Comparison of ENCODE assay signal across 13 mouse cellular contexts in genomic region chr8:77506539-77506938, GRCm38 (mm10).
"Had no signal": no experiment of that assay in that cellular context is flagged by ENCODE, and none has a peak within 500 bp of the region (broad histone marks: within the 10 kb centered on the region; RNA-seq: fewer than 3 reads in every experiment).

No protein-coding gene starts in this region.

- DNase-seq: kidney, postnatal 10 days; layer of hippocampus, postnatal 36 days; lung, embryonic 14.5 days; lung, postnatal 14 days; right cerebral cortex, adult 18-20 months; right cerebral cortex, postnatal 25 days; thymus, postnatal 14 days had no signal

- H3K4me3 ChIP-seq: hindbrain, embryonic 12.5 days; limb, embryonic 15.5 days; midbrain, embryonic 13.5 days had no signal

- H3K27ac ChIP-seq: hindbrain, embryonic 12.5 days; limb, embryonic 15.5 days; liver, embryonic 14.5 days; midbrain, embryonic 13.5 days had no signal

- H3K4me2 ChIP-seq: hindbrain, embryonic 12.5 days; limb, embryonic 15.5 days; lung, embryonic 14.5 days; midbrain, embryonic 13.5 days had no signal

- H3K9me3 ChIP-seq: hindbrain, embryonic 12.5 days; limb, embryonic 15.5 days; midbrain, embryonic 13.5 days had no signal

- H3K36me3 ChIP-seq: hindbrain, embryonic 12.5 days; limb, embryonic 15.5 days; midbrain, embryonic 13.5 days had no signal

- H3K4me1 ChIP-seq: midbrain, embryonic 13.5 days had no signal

- ATAC-seq: hindbrain, embryonic 16.5 days; inflammation-experienced regulatory T-cells, adult 6 months; midbrain, embryonic 13.5 days had no signal

- H3K27me3 ChIP-seq: hindbrain, embryonic 12.5 days; limb, embryonic 15.5 days had no signal

- H3K9ac ChIP-seq: hindbrain, embryonic 12.5 days; limb, embryonic 15.5 days; liver, embryonic 14.5 days; lung, embryonic 14.5 days; midbrain, embryonic 13.5 days had no signal
